Mouse (Mus musculus): ENCODE measurements around the gene Syn3. TPM values are rescaled to one million over a fixed set of nuclear protein-coding genes. Genes with fewer than 3 reads are reported as not detected.
"Not testable (repeated sequence)": the region's sequence is repeated elsewhere in the genome, so short reads cannot be mapped to it uniquely, and the experiment has no call there.

The Syn3 gene
- polyA plus RNA-seq, 1 experiment from 2014 or later = 29.9 TPM

GRCm38 (mm10) chr10:86134336-86134735 lies 364.4 kb downstream of the Syn3 start:
- whole genome bisulfite sequencing = 92% methylated on average over 5 of the region's 5 CpGs
- ATAC-seq = no peak
- Histone ChIP-seq H3K4me1 (ENCODE audit: control insufficient read depth, insufficient read depth, low read depth, low read length) (no peaks in the 10 kb centered on the region), H3K4me2 (ENCODE audit: low read length) (no peak overlapping the region), H3K36me3 (ENCODE audit: control insufficient read depth, insufficient read depth, low read length) (0 out of 2 replicates have a peak, but pooled peaks cover 2% of the 10 kb centered on the region), H3K27ac (ENCODE audit: low read depth, low read length) (no peak overlapping the region), H3K9me3 (ENCODE audit: control insufficient read depth, low read length) (no peaks in the 10 kb centered on the region), H3K4me3 (ENCODE audit: low read length) (no peak overlapping the region), H3K27me3 (replicated peaks; ENCODE audit: control insufficient read depth, insufficient read depth, low read length) (no peaks in the 10 kb centered on the region), H3K9ac (ENCODE audit: low read depth, low read length) (no peak overlapping the region)

- H3K4me3 ChIP-seq (ENCODE audit: low read length) = no peak overlapping the region
- H3K9me3 ChIP-seq (ENCODE audit: control insufficient read depth, low read length) = no peaks in the 10 kb centered on the region
- 91% methylated on average over 10 of the region's 10 CpGs for WGBS
- no peak overlapping the region for H3K9ac ChIP-seq (ENCODE audit: low read depth, low read length)
- H3K4me1 ChIP-seq (ENCODE audit: control insufficient read depth, insufficient read depth, low read depth, low read length) = no peaks in the 10 kb centered on the region
- H3K36me3 ChIP-seq (ENCODE audit: control insufficient read depth, insufficient read depth, low read length) = 0 out of 2 replicates have a peak, but pooled peaks cover 2% of the 10 kb centered on the region
- H3K27me3 ChIP-seq (replicated peaks; ENCODE audit: control insufficient read depth, insufficient read depth, low read length) = no peaks in the 10 kb centered on the region
- no peak overlapping the region for H3K27ac ChIP-seq (ENCODE audit: low read depth, low read length)
- ATAC-seq = no peak
- no peak overlapping the region for H3K4me2 ChIP-seq (ENCODE audit: low read length)
Observed at GRCm38 (mm10) chr10:86132420-86132956, 366.2 kb downstream of the Syn3 start.

- 0 out of 2 replicates have a peak, but pooled peaks cover 2% of the 10 kb centered on the region for H3K36me3 ChIP-seq (ENCODE audit: control insufficient read depth, insufficient read depth, low read length)
- WGBS = 95% methylated on average over 6 of the region's 6 CpGs
- no peaks in the 10 kb centered on the region for H3K4me1 ChIP-seq (ENCODE audit: control insufficient read depth, insufficient read depth, low read depth, low read length)
- H3K4me2 ChIP-seq (ENCODE audit: low read length) = no peak overlapping the region
- H3K27ac ChIP-seq (ENCODE audit: low read depth, low read length) = no peak overlapping the region
- no peaks in the 10 kb centered on the region for H3K9me3 ChIP-seq (ENCODE audit: control insufficient read depth, low read length)
- no peak for ATAC-seq
- no peak overlapping the region for H3K9ac ChIP-seq (ENCODE audit: low read depth, low read length)
- no peaks in the 10 kb centered on the region for H3K27me3 ChIP-seq (replicated peaks; ENCODE audit: control insufficient read depth, insufficient read depth, low read length)
- H3K4me3 ChIP-seq (ENCODE audit: low read length) = no peak overlapping the region
Observed at GRCm38 (mm10) chr10:86129046-86129445, 369.6 kb downstream of the Syn3 start.

- H3K9ac ChIP-seq (ENCODE audit: low read depth, low read length) = no peak overlapping the region
- H3K36me3 ChIP-seq (ENCODE audit: control insufficient read depth, insufficient read depth, low read length) = no peaks in the 10 kb centered on the region
- no peak overlapping the region for H3K4me2 ChIP-seq (ENCODE audit: low read length)
- no peak for ATAC-seq
- H3K9me3 ChIP-seq (ENCODE audit: control insufficient read depth, low read length) = no peaks in the 10 kb centered on the region
- H3K27me3 ChIP-seq (replicated peaks; ENCODE audit: control insufficient read depth, insufficient read depth, low read length) = no peaks in the 10 kb centered on the region
- no peaks in the 10 kb centered on the region for H3K4me1 ChIP-seq (ENCODE audit: control insufficient read depth, insufficient read depth, low read depth, low read length)
- no peak overlapping the region for H3K4me3 ChIP-seq (ENCODE audit: low read length)
- H3K27ac ChIP-seq (ENCODE audit: low read depth, low read length) = no peak overlapping the region
- WGBS = 89% methylated on average over 11 of the region's 11 CpGs
Observed at GRCm38 (mm10) chr10:86126478-86126877, 372.2 kb downstream of the Syn3 start.

- H3K27me3 ChIP-seq (replicated peaks; ENCODE audit: control insufficient read depth, insufficient read depth, low read length) = no peaks in the 10 kb centered on the region
- H3K9me3 ChIP-seq (ENCODE audit: control insufficient read depth, low read length) = no peaks in the 10 kb centered on the region
- no peak overlapping the region for H3K4me2 ChIP-seq (ENCODE audit: low read length)
- no peak for ATAC-seq
- H3K36me3 ChIP-seq (ENCODE audit: control insufficient read depth, insufficient read depth, low read length) = no peaks in the 10 kb centered on the region
- H3K9ac ChIP-seq (ENCODE audit: low read depth, low read length) = no peak overlapping the region
- no peak overlapping the region for H3K4me3 ChIP-seq (ENCODE audit: low read length)
- 93% methylated on average over 2 of the region's 2 CpGs for WGBS
- H3K27ac ChIP-seq (ENCODE audit: low read depth, low read length) = no peak overlapping the region
- H3K4me1 ChIP-seq (ENCODE audit: control insufficient read depth, insufficient read depth, low read depth, low read length) = no peaks in the 10 kb centered on the region
Observed at GRCm38 (mm10) chr10:86125421-86125820, 373.3 kb downstream of the Syn3 start.

- no peak overlapping the region for H3K27ac ChIP-seq (ENCODE audit: low read depth, low read length)
- 74% methylated on average over 4 of the region's 4 CpGs for WGBS
- no peak for ATAC-seq
Observed at GRCm38 (mm10) chr10:86124115-86124514, 374.6 kb downstream of the Syn3 start.

GRCm38 (mm10) chr10:86123224-86123623 lies 375.5 kb downstream of the Syn3 start:
- ATAC-seq = no peak
- H3K9me3 ChIP-seq (ENCODE audit: control insufficient read depth, low read length) = no peaks in the 10 kb centered on the region

More at GRCm38 (mm10) chr10:86124115-86124514, 374.6 kb downstream of the Syn3 start:
- Histone ChIP-seq H3K9ac (ENCODE audit: low read depth, low read length) (no peak overlapping the region), H3K36me3 (ENCODE audit: control insufficient read depth, insufficient read depth, low read length) (no peaks in the 10 kb centered on the region), H3K4me3 (ENCODE audit: low read length) (no peak overlapping the region), H3K27me3 (replicated peaks; ENCODE audit: control insufficient read depth, insufficient read depth, low read length) (no peaks in the 10 kb centered on the region), H3K4me1 (ENCODE audit: control insufficient read depth, insufficient read depth, low read depth, low read length) (no peaks in the 10 kb centered on the region), H3K9me3 (ENCODE audit: control insufficient read depth, low read length) (no peaks in the 10 kb centered on the region), H3K4me2 (ENCODE audit: low read length) (no peak overlapping the region)

GRCm38 (mm10) chr10:86122456-86122855 lies 376.2 kb downstream of the Syn3 start:
- not testable (repeated sequence) for H3K27me3 ChIP-seq (replicated peaks; ENCODE audit: control insufficient read depth, insufficient read depth, low read length); H3K4me1 ChIP-seq (ENCODE audit: control insufficient read depth, insufficient read depth, low read depth, low read length); H3K27ac ChIP-seq (ENCODE audit: low read depth, low read length); H3K4me2 ChIP-seq (ENCODE audit: low read length); H3K9ac ChIP-seq (ENCODE audit: low read depth, low read length); H3K9me3 ChIP-seq (ENCODE audit: control insufficient read depth, low read length); H3K36me3 ChIP-seq (ENCODE audit: control insufficient read depth, insufficient read depth, low read length); H3K4me3 ChIP-seq (ENCODE audit: low read length); ATAC-seq
- 91% methylated on average over 10 of the region's 10 CpGs for WGBS

More at GRCm38 (mm10) chr10:86123224-86123623, 375.5 kb downstream of the Syn3 start:
- H3K27ac ChIP-seq (ENCODE audit: low read depth, low read length) = no peak overlapping the region
- no peaks in the 10 kb centered on the region for H3K36me3 ChIP-seq (ENCODE audit: control insufficient read depth, insufficient read depth, low read length)
- no peaks in the 10 kb centered on the region for H3K4me1 ChIP-seq (ENCODE audit: control insufficient read depth, insufficient read depth, low read depth, low read length)
- no peaks in the 10 kb centered on the region for H3K27me3 ChIP-seq (replicated peaks; ENCODE audit: control insufficient read depth, insufficient read depth, low read length)
- 92% methylated on average over 2 of the region's 2 CpGs for WGBS
- no peak overlapping the region for H3K9ac ChIP-seq (ENCODE audit: low read depth, low read length)
- no peak overlapping the region for H3K4me2 ChIP-seq (ENCODE audit: low read length)
- no peak overlapping the region for H3K4me3 ChIP-seq (ENCODE audit: low read length)

- WGBS = 77% methylated on average over 2 of the region's 2 CpGs
- no peak for ATAC-seq
- no peaks in the 10 kb centered on the region for H3K36me3 ChIP-seq (ENCODE audit: control insufficient read depth, insufficient read depth, low read length)
Observed at GRCm38 (mm10) chr10:86116268-86116667, 382.4 kb downstream of the Syn3 start.

More at GRCm38 (mm10) chr10:86116268-86116667, 382.4 kb downstream of the Syn3 start:
- Histone ChIP-seq H3K4me3 (ENCODE audit: low read length) (no peak overlapping the region), H3K27ac (ENCODE audit: low read depth, low read length) (no peak overlapping the region), H3K4me1 (ENCODE audit: control insufficient read depth, insufficient read depth, low read depth, low read length) (no peaks in the 10 kb centered on the region), H3K9me3 (ENCODE audit: control insufficient read depth, low read length) (no peaks in the 10 kb centered on the region), H3K4me2 (ENCODE audit: low read length) (no peak overlapping the region), H3K27me3 (replicated peaks; ENCODE audit: control insufficient read depth, insufficient read depth, low read length) (no peaks in the 10 kb centered on the region), H3K9ac (ENCODE audit: low read depth, low read length) (no peak overlapping the region)

Measured in hindbrain, embryonic 16.5 days (tissue).